Mouse (Mus musculus): ENCODE data around the gene Plekhm1. TPM values are rescaled to one million over a fixed set of nuclear protein-coding genes. Genes with fewer than 3 reads are reported as not detected.

The Plekhm1 gene
- total RNA-seq, 2 experiments from 2014 or later, result 12.3 to 13.7 TPM

GRCm38 (mm10) chr11:103364335-103364734, 48.2 kb downstream of the Plekhm1 start:
- TF ChIP-seq CTCF (IDR thresholded peaks at IDR 0.05), result no peak
- peak overlapping the region; percentile 80 for H3K4me3 ChIP-seq
- H3K27ac ChIP-seq, result peak overlapping the region; percentile 87
- intact Hi-C loops (cut with DNase I), result no loop called here
- peak; percentile 8 for DNase-seq

- H3K27ac ChIP-seq, result peak within 1 kb of the TSS; percentile 87
- no peak for TF ChIP-seq CTCF (IDR thresholded peaks at IDR 0.05)
- peak within 1 kb of the TSS; percentile 80 for H3K4me3 ChIP-seq
- peak; percentile 80 for DNase-seq
- intact Hi-C loops (cut with DNase I), result no loop called here
These were observed 49.0 kb downstream of the Plekhm1 start, which contains the start of gene Arhgap27 for GRCm38 (mm10) chr11:103363214-103364148. Gene Arhgap27 (minus strand): TSS chr11:103363692.

GRCm38 (mm10) chr11:103362521-103363181, 49.8 kb downstream of the Plekhm1 start:
- Histone ChIP-seq H3K4me3 (peak overlapping the region; percentile 80), H3K27ac (peak overlapping the region; percentile 87)
- no peak for DNase-seq
- no peak for TF ChIP-seq CTCF (IDR thresholded peaks at IDR 0.05)
- intact Hi-C loops (cut with DNase I), result no loop called here

DNA sequence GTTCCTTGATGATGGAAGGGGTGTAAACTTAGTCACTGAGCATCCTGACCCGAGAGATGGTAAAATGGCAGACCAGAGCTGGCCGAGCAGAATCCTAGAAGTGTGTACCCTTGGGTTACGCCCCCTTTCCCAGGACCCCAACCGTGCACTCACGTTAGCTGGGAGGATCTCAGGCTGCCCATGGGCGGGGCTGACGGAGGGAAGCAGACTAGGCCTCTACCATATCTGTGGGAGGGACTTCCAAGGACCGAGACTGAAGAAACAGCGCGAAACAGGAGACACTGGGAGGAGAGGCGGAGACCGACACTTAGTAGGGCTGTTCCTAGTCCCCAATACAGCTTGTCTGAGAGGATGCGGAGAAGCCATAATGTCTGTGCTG, 50.4 kb downstream of the Plekhm1 start:
- Histone ChIP-seq H3K27ac (peak overlapping the region; percentile 87), H3K4me3 (peak overlapping the region; percentile 80)
- no peak for DNase-seq
- no peak for TF ChIP-seq CTCF (IDR thresholded peaks at IDR 0.05)
- intact Hi-C loops (cut with DNase I), result no loop called here

- no peak for DNase-seq
- intact Hi-C loops (cut with DNase I), result no loop called here
- H3K4me3 ChIP-seq, result peak overlapping the region; percentile 83
- TF ChIP-seq CTCF (IDR thresholded peaks at IDR 0.05), result no peak
- H3K27ac ChIP-seq, result peak overlapping the region; percentile 87; the same call in 1 of the 2 replicates
These were observed 51.0 kb downstream of the Plekhm1 start for GRCm38 (mm10) chr11:103361396-103362053.

- H3K4me3 ChIP-seq, result peak overlapping the region; percentile 83
These were observed 51.8 kb downstream of the Plekhm1 start for GRCm38 (mm10) chr11:103360661-103361081.

DNA sequence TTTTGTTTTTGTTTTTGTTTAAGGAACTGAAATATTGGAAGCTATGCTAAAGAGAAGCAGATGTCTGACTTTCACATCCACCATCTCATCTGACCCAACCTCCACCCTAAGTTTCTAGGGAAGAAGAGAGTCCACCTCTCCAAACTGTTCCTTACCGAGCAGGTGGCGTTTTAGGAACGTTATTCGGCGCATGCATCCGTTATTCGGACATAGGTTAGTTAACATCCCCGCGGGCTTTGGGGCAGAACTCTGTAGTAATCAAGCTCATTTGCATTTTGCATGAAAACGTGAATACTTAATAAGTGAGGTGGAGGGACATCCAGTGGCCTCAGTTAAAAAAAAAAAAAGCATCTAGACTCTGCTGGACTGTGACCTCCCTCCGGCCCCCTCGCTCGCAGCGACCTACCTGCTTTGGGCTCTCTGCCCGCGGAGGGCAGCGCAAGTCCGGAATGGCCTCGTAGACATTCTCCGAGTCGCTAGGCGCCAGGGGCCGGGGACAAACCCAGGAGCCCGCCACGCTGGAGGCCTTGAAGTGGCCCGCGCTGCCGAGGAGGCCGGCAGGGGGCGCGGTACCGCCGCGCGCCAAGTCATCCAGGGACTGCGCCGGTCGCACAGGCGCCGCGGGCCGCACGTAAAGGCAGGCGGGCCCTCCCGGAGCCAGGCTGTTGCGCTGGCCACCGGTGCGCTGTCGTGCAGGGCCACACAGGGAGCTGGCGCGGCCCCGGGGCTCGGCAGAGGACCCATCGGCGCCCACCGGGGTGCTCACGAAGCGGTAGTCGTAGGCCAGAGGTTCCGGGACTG, 52.4 kb downstream of the Plekhm1 start:
- intact Hi-C loops (cut with DNase I), result loop anchor here (1.0 to 10.0 kb wide), 5 partner anchors 39 to 315 kb away; partner anchors contain the start of gene Plekhm1
- peak overlapping the region; percentile 83 for H3K4me3 ChIP-seq
- peak; percentile 92 for DNase-seq
- H3K27ac ChIP-seq, result peak overlapping the region; percentile 79
- peak; percentile 97 for TF ChIP-seq CTCF (IDR thresholded peaks at IDR 0.05)

More at GRCm38 (mm10) chr11:103360661-103361081, 51.8 kb downstream of the Plekhm1 start:
- intact Hi-C loops (cut with DNase I), result loop anchor here (1.0 kb wide), 1 partner anchor 52 kb away; the partner anchor contains the start of gene Plekhm1
- no peak for DNase-seq
- no peak for TF ChIP-seq CTCF (IDR thresholded peaks at IDR 0.05)
- peak overlapping the region; percentile 79 for H3K27ac ChIP-seq

GRCm38 (mm10) chr11:103359122-103359521, 53.4 kb downstream of the Plekhm1 start:
- peak; percentile 91 for TF ChIP-seq CTCF (IDR thresholded peaks at IDR 0.05)
- intact Hi-C loops (cut with DNase I), result loop anchor here (1.0 to 10.0 kb wide), 4 partner anchors 40 to 316 kb away; no protein-coding TSS in a partner anchor
- H3K4me3 ChIP-seq, result peak overlapping the region; percentile 83

DNA sequence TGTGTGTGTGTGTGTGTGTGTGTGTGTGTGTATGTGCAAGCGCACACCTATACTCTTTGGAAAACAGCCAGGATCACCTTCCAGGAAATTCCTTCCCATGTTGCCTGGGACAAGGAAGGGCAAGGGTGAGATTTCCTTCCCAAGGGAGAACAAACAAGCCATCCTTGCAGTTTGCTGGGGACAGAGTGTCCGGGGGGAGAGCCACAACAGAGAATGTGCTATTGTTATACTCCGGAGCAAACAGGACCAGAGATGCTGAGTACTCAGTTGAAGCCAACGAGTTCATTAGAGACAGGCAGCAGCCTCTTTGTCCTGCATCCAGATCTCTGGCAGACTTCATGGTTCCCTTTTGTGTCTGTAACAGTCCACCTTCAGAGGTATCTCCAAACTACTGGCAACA, 54.2 kb downstream of the Plekhm1 start:
- Histone ChIP-seq H3K4me3 (peak overlapping the region; percentile 83), H3K27ac (peak overlapping the region; percentile 79)
- intact Hi-C loops (cut with DNase I), result loop anchor here (5.0 to 10.0 kb wide), 2 partner anchors 109 to 316 kb away; no protein-coding TSS in a partner anchor
- no peak for TF ChIP-seq CTCF (IDR thresholded peaks at IDR 0.05)
- no peak for DNase-seq

More at GRCm38 (mm10) chr11:103359122-103359521, 53.4 kb downstream of the Plekhm1 start:
- peak; percentile 77 for DNase-seq
- peak overlapping the region; percentile 79 for H3K27ac ChIP-seq

GRCm38 (mm10) chr11:103357710-103358109, 54.8 kb downstream of the Plekhm1 start:
- TF ChIP-seq CTCF (IDR thresholded peaks at IDR 0.05), result no peak
- no peak overlapping the region for H3K4me3 ChIP-seq
- intact Hi-C loops (cut with DNase I), result loop anchor here (5.0 to 10.0 kb wide), 2 partner anchors 110 to 317 kb away; no protein-coding TSS in a partner anchor
- no peak for DNase-seq
- peak overlapping the region; percentile 31 for H3K27ac ChIP-seq
